Mouse (Mus musculus): ENCODE measurements at regions not wholly inside any gene's neighbourhood (a gene's known extent, or its start where the extent isn't known, plus 50 kb on each side); places are given as distances from the start of the nearest gene placed in this dataset.

DNA sequence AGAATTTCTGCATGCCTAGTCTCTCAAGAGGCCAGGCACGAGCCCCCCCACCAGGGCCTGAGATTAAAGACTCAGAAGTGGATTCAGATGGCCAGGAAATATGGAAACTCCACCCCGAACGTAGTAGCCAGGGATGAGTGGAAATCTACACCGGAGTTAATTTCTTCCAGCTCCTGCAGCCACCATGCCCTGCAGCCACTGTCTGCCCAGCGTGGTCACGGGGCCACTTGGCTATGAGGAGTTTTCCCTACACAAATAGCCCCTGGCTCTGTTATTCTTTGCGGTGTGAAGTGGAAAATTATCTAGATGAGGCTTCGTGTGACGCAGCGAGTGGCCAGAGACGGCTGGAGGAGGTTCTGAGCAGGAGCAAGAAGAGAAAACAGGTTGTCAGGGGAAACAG is 94.3 kb downstream of the Cdc5l start:
- no peak for TF ChIP-seq KAT2A (IDR thresholded peaks at IDR 0.05; ENCODE audit: insufficient replicate concordance, low read length)
- TF ChIP-seq JUND (conservative IDR thresholded peaks at IDR 0.05; ENCODE audit: low read depth, low read length), result no peak
- no peak for TF ChIP-seq MAX (IDR thresholded peaks at IDR 0.05; ENCODE audit: low read length)
- no peak for TF ChIP-seq MAZ (IDR thresholded peaks at IDR 0.05; ENCODE audit: low read depth, low read length)
- TF ChIP-seq EP300 (IDR thresholded peaks at IDR 0.05; ENCODE audit: low read length), result no peak
- no peak for TF ChIP-seq TCF12 (IDR thresholded peaks at IDR 0.05; ENCODE audit: low read depth, low read length)
- TF ChIP-seq GABPA (IDR thresholded peaks at IDR 0.05; ENCODE audit: insufficient replicate concordance, low read depth, low read length), result no peak
- TF ChIP-seq ZKSCAN1 (IDR thresholded peaks at IDR 0.05; ENCODE audit: borderline replicate concordance, low read depth, low read length), result no peak
- TF ChIP-seq MXI1 (IDR thresholded peaks at IDR 0.05; ENCODE audit: low read depth, low read length), result no peak
- no peak for TF ChIP-seq RCOR1 (conservative IDR thresholded peaks at IDR 0.05; ENCODE audit: low read depth, low read length)
- no peak for TF ChIP-seq POLR2AphosphoS2 (IDR thresholded peaks at IDR 0.05; ENCODE audit: low read depth, low read length)
- TF ChIP-seq CTCF (conservative IDR thresholded peaks at IDR 0.05 in 1 of 2, IDR thresholded peaks at IDR 0.05 in 1 of 2; ENCODE audit: low read depth in 2 of 2, low read length in 2 of 2), result no peak
- no peak for TF ChIP-seq MEF2A (IDR thresholded peaks at IDR 0.05; ENCODE audit: borderline replicate concordance, low read depth, low read length)
- TF ChIP-seq POLR2A (IDR thresholded peaks at IDR 0.05; ENCODE audit: low read depth, low read length), result no peak
- TF ChIP-seq USF1 (IDR thresholded peaks at IDR 0.05; ENCODE audit: low read depth, low read length), result no peak
- TF ChIP-seq BHLHE40 (IDR thresholded peaks at IDR 0.05; ENCODE audit: low read depth, low read length), result no peak
- no peak for TF ChIP-seq ZNF384 (IDR thresholded peaks at IDR 0.05; ENCODE audit: low read depth, low read length)
- no peak for TF ChIP-seq ETS1 (conservative IDR thresholded peaks at IDR 0.05; ENCODE audit: low read depth, low read length)
- no peak for TF ChIP-seq SIN3A (IDR thresholded peaks at IDR 0.05; ENCODE audit: low read length)
- no peak for TF ChIP-seq PAX5 (IDR thresholded peaks at IDR 0.05; ENCODE audit: low read length)
- Histone ChIP-seq H3K79me2 (replicated peaks; ENCODE audit: control insufficient read depth, extremely low read depth, insufficient read depth, poor library complexity, severe bottlenecking) (no peaks in the 10 kb centered on the region), H3K4me2 (ENCODE audit: insufficient read depth, low read depth, poor library complexity, severe bottlenecking) (no peak overlapping the region), H3K4me1 (ENCODE audit: control insufficient read depth in 1 of 2, insufficient read depth in 2 of 2) (peaks cover 0 to 6% of the 10 kb centered on the region in 2 experiments; a peak in 2 of 4 replicates), H3K9ac (ENCODE audit: insufficient read depth, low read depth) (no peak overlapping the region), H3K36me3 (replicated peaks in 1 of 2; ENCODE audit: control insufficient read depth in 1 of 2, insufficient read depth in 1 of 2, low read length in 1 of 2) (no peaks in the 10 kb centered on the region), H3K27me3 (replicated peaks) (no peaks in the 10 kb centered on the region), H3K4me3 (replicated peaks in 1 of 3; ENCODE audit: low read depth in 2 of 3, low read length in 2 of 3, poor library complexity in 1 of 3) (no peak overlapping the region), H3K27ac (ENCODE audit: insufficient read depth, low read depth) (no peak overlapping the region), H3K9me3 (replicated peaks; ENCODE audit: low read length) (peaks cover 8% of the 10 kb centered on the region)
- no peak for DNase-seq (ENCODE audit: extremely low read depth)
- in situ Hi-C loops (cut with MboI; ENCODE audit: low pct_ligation_motif_present, low pct_unique_long_range_greater_than_20kb, low sequenced_read_pairs), result no loop called here
- dilution Hi-C loops (cut with MboI; ENCODE audit: extremely low pct_ligation_motif_present, extremely low pct_unique_long_range_greater_than_20kb, low sequenced_read_pairs), result no loop called here

DNA sequence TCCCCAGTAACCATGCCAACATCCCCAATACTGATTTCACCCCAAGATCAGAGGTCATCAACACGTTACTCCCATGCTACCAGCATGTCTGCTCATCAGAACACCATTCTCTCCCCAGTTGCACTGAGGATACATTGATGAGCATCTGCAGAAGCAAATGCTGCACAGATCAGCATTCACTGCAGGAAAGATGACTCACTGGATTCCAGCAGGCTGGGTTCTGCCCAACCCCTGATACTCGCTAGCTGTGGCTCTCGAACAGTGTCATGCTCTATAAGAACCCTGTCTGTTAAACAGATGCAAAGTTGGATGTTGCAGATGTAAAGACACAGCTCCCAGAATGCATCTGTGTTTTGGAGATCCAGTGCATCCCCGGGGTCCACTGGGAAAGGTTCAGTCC is 95.5 kb downstream of the Cdc5l start:
- Histone ChIP-seq H3K9me3 (replicated peaks; ENCODE audit: low read length) (no peaks in the 10 kb centered on the region), H3K27me3 (replicated peaks) (no peaks in the 10 kb centered on the region), H3K27ac (ENCODE audit: insufficient read depth, low read depth) (no peak overlapping the region), H3K36me3 (replicated peaks in 1 of 2; ENCODE audit: control insufficient read depth in 1 of 2, insufficient read depth in 1 of 2, low read length in 1 of 2) (no peaks in the 10 kb centered on the region), H3K79me2 (replicated peaks; ENCODE audit: control insufficient read depth, extremely low read depth, insufficient read depth, poor library complexity, severe bottlenecking) (no peaks in the 10 kb centered on the region), H3K4me3 (replicated peaks in 1 of 3; ENCODE audit: low read depth in 2 of 3, low read length in 2 of 3, poor library complexity in 1 of 3) (no peak overlapping the region), H3K4me2 (ENCODE audit: insufficient read depth, low read depth, poor library complexity, severe bottlenecking) (no peak overlapping the region), H3K4me1 (ENCODE audit: control insufficient read depth in 1 of 2, insufficient read depth in 2 of 2) (peaks cover 0 to 6% of the 10 kb centered on the region in 2 experiments; a peak in 2 of 4 replicates), H3K9ac (ENCODE audit: insufficient read depth, low read depth) (no peak overlapping the region)
- TF ChIP-seq RAD21 (IDR thresholded peaks at IDR 0.05; ENCODE audit: low read depth, low read length) (no peak), ZC3H11A (IDR thresholded peaks at IDR 0.05; ENCODE audit: low read depth, low read length) (no peak), PAX5 (IDR thresholded peaks at IDR 0.05; ENCODE audit: low read length) (no peak), MEF2A (IDR thresholded peaks at IDR 0.05; ENCODE audit: borderline replicate concordance, low read depth, low read length) (no peak), MXI1 (IDR thresholded peaks at IDR 0.05; ENCODE audit: low read depth, low read length) (no peak), UBTF (IDR thresholded peaks at IDR 0.05; ENCODE audit: low read depth, low read length) (no peak), POLR2A (IDR thresholded peaks at IDR 0.05; ENCODE audit: low read depth, low read length) (no peak), TCF12 (IDR thresholded peaks at IDR 0.05; ENCODE audit: low read depth, low read length) (no peak), IRF4 (IDR thresholded peaks at IDR 0.05; ENCODE audit: low read depth, low read length) (no peak), CHD1 (IDR thresholded peaks at IDR 0.05; ENCODE audit: low read depth, low read length) (no peak), SIN3A (IDR thresholded peaks at IDR 0.05; ENCODE audit: low read length) (no peak), POLR2AphosphoS2 (IDR thresholded peaks at IDR 0.05; ENCODE audit: low read depth, low read length) (no peak), JUN (IDR thresholded peaks at IDR 0.05; ENCODE audit: insufficient read depth, low read depth, low read length) (no peak), HCFC1 (IDR thresholded peaks at IDR 0.05; ENCODE audit: low read depth, low read length) (no peak), CTCF (conservative IDR thresholded peaks at IDR 0.05 in 1 of 2, IDR thresholded peaks at IDR 0.05 in 1 of 2; ENCODE audit: low read depth in 2 of 2, low read length in 2 of 2) (no peak)
- no peak for DNase-seq (ENCODE audit: extremely low read depth)
- in situ Hi-C loops (cut with MboI; ENCODE audit: low pct_ligation_motif_present, low pct_unique_long_range_greater_than_20kb, low sequenced_read_pairs) (no loop called here), dilution Hi-C loops (cut with MboI; ENCODE audit: extremely low pct_ligation_motif_present, extremely low pct_unique_long_range_greater_than_20kb, low sequenced_read_pairs) (no loop called here)
